Mouse (Mus musculus): ENCODE results near the gene Zmiz1.

The Zmiz1 gene

GRCm38 (mm10) chr14:25456666-25457433, 2.1 kb upstream of the Zmiz1 start:
- no peak for DNase-seq (ENCODE audit: low read depth)

- peak; percentile 96 for DNase-seq (ENCODE audit: low read depth)
Measured at GRCm38 (mm10) chr14:25457434-25457957, 1.5 kb upstream of the Zmiz1 start.

GRCm38 (mm10) chr14:25458111-25459015, 622 bp upstream of the Zmiz1 start:
- DNase-seq (ENCODE audit: low read depth) = peak; percentile 75

- DNase-seq (ENCODE audit: low read depth) = peak; percentile 41
Measured at GRCm38 (mm10) chr14:25459394-25459997, 511 bp downstream of the Zmiz1 start.

- DNase-seq (ENCODE audit: low read depth) = peak; percentile 49
Measured at GRCm38 (mm10) chr14:25459998-25460800, 1.2 kb downstream of the Zmiz1 start.

- DNase-seq (ENCODE audit: low read depth) = peak; percentile 79
Measured at GRCm38 (mm10) chr14:25460801-25461675, 2.1 kb downstream of the Zmiz1 start.

GRCm38 (mm10) chr14:25461676-25462385, 2.8 kb downstream of the Zmiz1 start:
- DNase-seq (ENCODE audit: low read depth) = peak; percentile 60

- no peak for DNase-seq (ENCODE audit: low read depth)
Measured at GRCm38 (mm10) chr14:25462975-25463374, 4.0 kb downstream of the Zmiz1 start.

GRCm38 (mm10) chr14:25463919-25464318, 4.9 kb downstream of the Zmiz1 start:
- DNase-seq (ENCODE audit: low read depth) = no peak

- peak; percentile 81 for DNase-seq (ENCODE audit: low read depth)
Measured at GRCm38 (mm10) chr14:25464611-25465307, 5.8 kb downstream of the Zmiz1 start.

GRCm38 (mm10) chr14:25466361-25466760, 7.4 kb downstream of the Zmiz1 start:
- peak; percentile 74 for DNase-seq (ENCODE audit: low read depth)

- DNase-seq (ENCODE audit: low read depth) = no peak
Measured at GRCm38 (mm10) chr14:25467911-25468668, 9.1 kb downstream of the Zmiz1 start.

- no peak for DNase-seq (ENCODE audit: low read depth)
Measured at GRCm38 (mm10) chr14:25468891-25469529, 10.0 kb downstream of the Zmiz1 start.

- no peak for DNase-seq (ENCODE audit: low read depth)
Measured at GRCm38 (mm10) chr14:25470224-25470805, 11.3 kb downstream of the Zmiz1 start.

GRCm38 (mm10) chr14:25471035-25471434, 12.1 kb downstream of the Zmiz1 start:
- peak; percentile 70 for DNase-seq (ENCODE audit: low read depth)

- DNase-seq (ENCODE audit: low read depth) = peak; percentile 85
Measured at GRCm38 (mm10) chr14:25472096-25472861, 13.3 kb downstream of the Zmiz1 start.

All from 416B (cell line).